Mouse (Mus musculus) lung, postnatal 36 days (tissue): ENCODE results near the gene Atp2b1.

Experiments
- DNase-seq: peaks from one replicate; pipeline ENCODE4 v3.0.0; 2022; ENCODE audit warnings: mixed read lengths

Gene Atp2b1

DNA sequence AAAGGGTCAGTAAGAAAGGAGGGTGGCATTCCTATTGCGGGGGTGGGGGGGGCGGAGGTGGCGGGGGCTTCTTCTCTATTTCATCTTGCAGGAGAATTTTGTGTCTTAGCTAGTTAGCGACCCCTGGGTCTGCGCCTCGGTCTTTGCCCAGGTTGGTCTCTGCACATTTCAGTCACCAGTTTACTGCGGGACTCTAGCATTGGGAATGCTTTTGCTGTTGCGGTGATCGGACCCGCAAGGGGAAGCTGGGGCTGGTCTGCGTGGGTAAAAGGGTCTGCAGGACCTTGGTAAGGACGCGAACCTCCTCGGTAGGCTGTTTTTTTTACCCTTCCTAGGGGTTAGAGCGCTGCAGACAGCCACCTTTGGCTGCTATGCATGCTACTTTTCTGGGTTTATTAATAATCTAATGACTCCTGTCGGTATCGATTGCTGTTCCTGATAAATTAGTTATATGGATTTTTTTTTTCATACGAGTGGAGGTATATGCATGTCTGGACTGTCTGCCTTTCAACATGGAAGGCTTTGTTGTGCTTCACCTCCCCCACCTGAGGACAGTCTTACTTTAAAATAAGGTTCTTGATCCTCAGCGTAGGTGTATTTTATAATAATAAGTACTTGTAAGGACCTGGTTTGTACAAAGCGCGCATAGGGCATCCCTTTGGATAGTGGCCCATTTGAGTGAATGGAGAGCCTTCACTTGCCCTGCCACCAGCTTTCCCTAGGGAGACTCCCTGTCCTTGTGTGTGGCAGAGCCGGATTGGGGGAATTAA is 2.0 kb downstream of the Atp2b1 start:
- peak; percentile 43 for DNase-seq

DNA sequence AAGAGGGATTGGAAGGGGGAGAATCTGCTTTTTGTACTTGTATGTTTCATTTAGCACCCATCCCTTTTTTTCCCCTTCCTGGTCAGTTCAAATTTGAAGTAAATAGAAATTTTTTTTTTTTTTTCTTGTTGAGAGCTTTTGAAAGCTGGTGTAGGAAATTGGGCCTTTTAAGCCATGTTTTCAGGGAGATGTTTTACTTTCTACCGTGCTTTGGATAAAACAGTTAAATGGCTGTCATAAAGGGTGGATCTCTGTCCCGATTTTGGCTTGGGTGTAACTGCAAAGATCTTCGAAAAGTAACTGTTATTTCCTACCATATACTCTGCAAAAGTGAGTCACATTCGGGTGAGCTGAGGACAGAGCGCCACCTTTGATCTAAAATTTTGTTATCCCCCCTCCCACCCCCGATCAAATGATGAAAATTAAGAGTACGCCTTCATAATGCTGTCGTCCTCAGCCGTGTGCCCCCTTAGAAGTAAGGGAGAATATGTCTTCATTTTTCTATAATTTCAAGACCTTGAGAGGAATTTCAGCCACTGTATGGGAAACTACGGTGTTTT is 2.7 kb downstream of the Atp2b1 start:
- no peak for DNase-seq

DNA sequence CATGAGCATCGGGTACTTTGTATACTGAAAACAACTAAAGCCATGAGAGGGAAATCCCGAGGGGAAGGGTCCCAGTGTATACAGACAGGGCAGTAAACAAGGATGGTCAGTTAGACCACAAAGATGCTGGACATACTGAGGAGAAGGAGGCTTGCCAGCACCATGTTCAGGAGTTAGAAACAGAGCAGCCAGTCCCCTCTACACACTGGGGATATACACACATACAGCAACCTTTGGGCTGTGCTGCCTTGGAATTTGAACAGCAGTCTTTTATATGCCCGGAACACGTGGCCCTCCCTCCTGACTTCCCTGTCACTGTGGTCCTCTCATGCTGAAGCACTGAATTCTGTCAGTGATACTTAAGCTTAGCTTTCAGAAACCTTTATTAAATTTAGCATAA is 10.9 kb downstream of the Atp2b1 start:
- no peak for DNase-seq

- DNase-seq, result no peak
These were observed 12.8 kb downstream of the Atp2b1 start for GRCm38 (mm10) chr10:98926991-98927390.

GRCm38 (mm10) chr10:98929444-98929843 is 15.2 kb downstream of the Atp2b1 start:
- DNase-seq, result no peak

DNA sequence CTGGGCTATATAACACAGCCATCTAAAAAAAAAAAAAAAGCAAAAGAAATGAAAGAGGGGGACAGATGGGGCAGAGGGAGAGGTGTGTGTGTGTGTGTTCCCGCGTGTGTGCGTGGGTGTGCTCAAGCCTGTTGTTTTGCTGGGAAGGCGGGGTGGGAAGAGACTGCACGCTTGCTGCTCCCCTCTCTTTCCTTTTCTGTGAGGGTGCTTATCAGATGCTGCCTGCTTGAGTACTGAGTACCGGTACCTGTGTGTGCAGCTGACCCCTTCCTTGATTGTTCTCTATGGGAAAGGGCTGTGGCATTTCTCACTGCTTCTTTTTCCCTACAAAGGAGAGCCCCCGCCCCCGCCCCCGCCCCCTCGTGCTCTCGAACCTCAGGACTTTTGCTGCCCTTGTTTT is 15.9 kb downstream of the Atp2b1 start:
- no peak for DNase-seq

- no peak for DNase-seq
These were observed 25.9 kb downstream of the Atp2b1 start for GRCm38 (mm10) chr10:98940137-98940536.

- no peak for DNase-seq
These were observed 26.6 kb downstream of the Atp2b1 start for GRCm38 (mm10) chr10:98940799-98941198.

DNA sequence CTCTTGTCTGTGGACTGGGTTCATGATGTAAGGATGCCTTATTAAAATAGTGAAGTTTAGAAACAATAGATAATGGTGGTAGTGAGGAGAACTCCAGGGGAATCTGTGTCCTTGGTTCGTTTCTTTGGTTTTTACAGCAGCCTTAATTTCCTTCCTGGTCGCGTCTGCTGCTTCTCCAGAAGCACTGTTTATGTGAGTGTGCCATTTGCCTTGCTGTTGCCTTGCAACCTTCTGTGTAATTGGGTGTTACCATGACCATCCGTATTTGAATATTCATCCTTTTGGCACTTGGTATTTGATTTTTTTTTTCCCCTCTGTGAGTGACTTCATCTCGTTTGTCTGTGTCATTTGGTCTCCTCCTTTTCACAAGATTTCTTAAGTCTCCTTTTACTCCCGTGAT is 27.8 kb downstream of the Atp2b1 start:
- DNase-seq, result no peak

DNA sequence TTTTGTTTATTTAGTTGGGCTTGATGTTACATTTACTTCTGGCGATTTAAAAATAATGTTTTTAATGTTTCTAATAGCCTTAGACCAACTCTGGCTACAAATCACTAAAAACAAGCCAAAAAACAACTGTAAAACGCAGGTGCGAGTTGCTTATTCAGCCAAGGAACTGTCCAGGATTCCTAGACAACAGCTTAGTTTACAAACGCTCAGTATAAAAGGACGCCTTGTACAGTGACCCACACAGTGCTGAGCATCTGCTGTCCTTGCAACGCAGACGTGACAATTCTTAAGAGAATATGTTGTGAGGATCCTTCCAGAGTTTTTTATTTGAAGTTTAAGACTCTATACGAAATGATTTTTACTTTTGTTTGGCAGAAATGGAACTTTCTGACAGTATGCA is 28.8 kb downstream of the Atp2b1 start:
- no peak for DNase-seq

- no peak for DNase-seq
These were observed 29.7 kb downstream of the Atp2b1 start for GRCm38 (mm10) chr10:98943894-98944293.

DNA sequence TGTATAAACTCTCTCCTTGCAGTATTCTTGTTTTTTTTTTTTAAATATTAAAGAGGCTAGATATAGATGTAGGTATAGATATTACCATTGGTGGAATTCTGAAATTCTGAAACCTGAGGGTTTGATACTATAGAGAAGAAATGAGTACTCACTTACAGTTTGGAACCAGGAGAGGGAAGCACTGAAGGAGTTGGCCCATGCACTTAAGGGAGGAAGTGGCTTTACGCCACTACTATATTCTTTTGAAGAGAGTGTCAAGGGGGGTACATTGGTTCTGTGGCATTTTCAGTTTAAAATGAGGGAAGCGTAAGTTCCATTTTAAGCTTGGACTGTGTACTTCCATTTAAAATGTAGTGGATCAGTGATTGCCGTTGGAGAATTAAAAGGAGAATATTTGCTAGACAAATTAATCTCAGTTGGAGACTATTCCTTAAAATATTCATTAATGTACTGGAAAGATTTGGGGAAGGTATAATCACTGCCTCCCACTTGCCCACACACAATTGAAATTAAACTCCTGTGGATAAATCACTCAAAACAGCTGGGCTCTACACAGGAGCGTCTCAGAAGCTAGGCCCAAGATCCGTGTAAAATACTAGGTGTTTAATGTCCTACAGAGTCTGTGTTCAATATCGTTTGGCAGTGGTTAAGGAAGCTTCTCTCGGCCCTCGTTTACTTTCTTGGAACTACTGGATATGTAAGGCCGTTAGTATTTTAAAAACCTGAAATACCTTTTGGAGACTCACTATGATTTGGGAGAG is 32.0 kb downstream of the Atp2b1 start:
- no peak for DNase-seq

GRCm38 (mm10) chr10:98947206-98947605 is 33.0 kb downstream of the Atp2b1 start:
- DNase-seq, result no peak

- peak; percentile 48 for DNase-seq
These were observed 33.9 kb downstream of the Atp2b1 start for GRCm38 (mm10) chr10:98948096-98948495.

GRCm38 (mm10) chr10:98949750-98950149 is 35.5 kb downstream of the Atp2b1 start:
- DNase-seq, result no peak

GRCm38 (mm10) chr10:98951286-98952270 is 37.4 kb downstream of the Atp2b1 start:
- DNase-seq, result no peak

- no peak for DNase-seq
These were observed 40.2 kb downstream of the Atp2b1 start for GRCm38 (mm10) chr10:98954230-98954993.

DNA sequence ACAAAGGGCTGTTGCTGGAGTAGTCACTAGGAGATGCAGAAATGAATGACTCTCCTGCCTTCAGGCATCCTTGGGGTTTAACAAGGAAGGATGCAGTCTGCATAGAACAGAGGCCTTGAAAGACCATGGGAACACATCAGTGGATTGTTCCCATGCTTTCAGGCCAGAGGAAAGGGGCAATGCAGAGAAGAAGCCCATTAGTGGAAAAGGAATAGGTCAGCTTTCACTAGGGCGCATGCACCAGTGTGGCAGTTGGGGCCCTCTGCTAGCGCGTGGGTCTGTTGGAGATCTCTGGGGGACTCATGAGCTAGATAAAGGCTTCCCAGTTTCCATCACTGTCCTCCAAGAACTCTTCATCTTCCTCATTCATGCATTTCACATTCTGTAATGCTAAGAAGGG is 41.9 kb downstream of the Atp2b1 start:
- no peak for DNase-seq

GRCm38 (mm10) chr10:98958752-98959151 is 44.5 kb downstream of the Atp2b1 start:
- DNase-seq, result no peak

DNA sequence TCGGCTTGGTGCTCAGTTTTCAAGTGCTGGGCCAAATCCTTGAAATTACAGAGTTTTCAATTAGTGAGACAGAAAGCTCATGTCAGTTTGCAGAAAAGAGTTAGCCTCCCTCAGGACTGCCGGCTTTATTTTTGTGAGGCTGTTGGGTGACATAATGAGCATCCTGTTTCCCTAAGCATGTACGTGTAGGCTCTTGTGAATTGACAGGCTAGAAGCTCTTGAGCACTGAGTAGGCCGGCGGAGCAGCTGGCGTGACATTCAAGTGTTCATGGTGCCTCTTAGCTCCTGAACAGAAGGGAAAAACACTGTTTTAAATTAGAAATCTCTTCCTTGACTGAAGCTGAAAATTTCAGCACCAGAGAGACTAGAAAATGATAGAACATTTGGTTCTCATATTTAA is 45.2 kb downstream of the Atp2b1 start:
- DNase-seq, result no peak

- DNase-seq, result peak; percentile 54
These were observed 46.7 kb downstream of the Atp2b1 start for GRCm38 (mm10) chr10:98960911-98961310.

DNA sequence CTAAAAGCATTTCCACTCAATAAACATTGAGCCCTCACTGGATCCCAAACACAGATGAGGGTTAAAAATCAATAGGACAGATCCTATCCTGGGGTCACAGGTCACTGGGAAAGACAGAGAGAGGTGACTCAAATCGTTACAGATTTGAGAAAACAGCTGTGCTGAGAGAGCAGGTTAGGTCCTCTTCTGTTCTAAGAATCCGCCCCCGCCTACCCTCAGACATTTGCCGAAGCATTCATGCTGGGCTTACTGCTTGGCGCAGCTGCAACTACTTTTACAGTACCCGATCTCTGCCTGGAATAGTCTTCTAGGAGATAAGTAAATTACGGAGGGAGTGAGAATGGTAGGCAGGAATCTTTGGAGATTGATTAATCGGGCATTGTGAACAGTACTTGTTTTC is 47.9 kb downstream of the Atp2b1 start:
- DNase-seq, result no peak
